10 mouse cellular contexts compared by ENCODE assay signal in the genomic region with DNA sequence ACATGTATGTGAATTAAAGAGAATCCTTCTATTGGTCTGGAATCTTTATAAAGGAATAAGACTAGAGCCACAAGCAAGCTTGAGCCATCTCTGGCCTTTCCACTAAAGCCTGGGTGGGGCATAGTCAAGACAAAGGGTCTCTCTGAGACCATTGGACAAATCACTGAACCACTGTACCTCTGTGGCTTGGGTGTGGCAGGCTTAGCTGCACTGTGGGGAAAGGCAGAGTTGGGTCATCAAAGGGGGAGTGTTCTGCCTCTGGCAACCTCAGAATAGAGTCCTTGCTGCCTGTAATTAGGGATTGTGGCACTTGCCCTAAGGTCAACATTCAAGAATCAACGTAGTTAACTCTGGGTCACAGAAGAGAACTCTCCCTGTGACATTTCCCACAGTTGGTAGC. TPM values are rescaled to one million over a fixed set of nuclear protein-coding genes. Genes with fewer than 3 reads are reported as not detected.
DNase-seq lines count a peak whose midpoint lies in the region; ATAC-seq and TF ChIP-seq lines count a peak whose summit lies in the region.
"Had no signal": no experiment of that assay in that cellular context is flagged by ENCODE, and none has a peak within 500 bp of the region (broad histone marks: within the 10 kb centered on the region; RNA-seq: fewer than 3 reads in every experiment).

No protein-coding gene starts in this region.

- peaks cover 32% of the 10 kb centered on the region; the same call in 1 of the 2 replicates for H3K4me1 ChIP-seq in spleen, adult 2 months (ENCODE audit: control insufficient read depth, insufficient read depth, insufficient read length)
- peaks cover 86% of the 10 kb centered on the region for H3K4me1 ChIP-seq in liver, embryonic 12.5 days
- peaks cover 10% of the 10 kb centered on the region for H3K4me1 ChIP-seq in kidney, embryonic 16.5 days (ENCODE audit: insufficient read depth, low read length)

- 0 out of 2 replicates have a peak overlapping the region, but pooled peaks have one; percentile 71 for H3K9ac ChIP-seq in liver, embryonic 12.5 days
- no peak overlapping the region for H3K9ac ChIP-seq in kidney, embryonic 16.5 days (replicated peaks; ENCODE audit: low read length)

- no peak for TF ChIP-seq CTCF in spleen, adult 2 months (IDR thresholded peaks at IDR 0.05; ENCODE audit: extremely low read depth, insufficient read depth, insufficient read length, insufficient replicate concordance)

- H3K4me2 ChIP-seq in liver, embryonic 12.5 days: peak overlapping the region; percentile 88
- no peak overlapping the region for H3K4me2 ChIP-seq in kidney, embryonic 16.5 days (replicated peaks; ENCODE audit: low read depth, low read length)

- peak; percentile 34 for DNase-seq in embryo, embryonic 10 days (ENCODE audit: low spot score)
- no peak for DNase-seq in embryo, embryonic 11 days
- peak in 1 of 2 experiments; percentile 59 for DNase-seq in spleen, adult 2 months (ENCODE audit: low read depth in 1 of 2, low spot score in 2 of 2)
- no peak for DNase-seq in spleen, adult 12 weeks (ENCODE audit: low spot score)
- DNase-seq in frontal cortex, postnatal 10 days (ENCODE audit: low spot score in 2 of 2): no peak
- no peak for DNase-seq in cerebellum, adult 9-11 months
- DNase-seq: cerebellum, adult 11-12 months; gastrocnemius, postnatal 14 days had no signal

- no peaks in the 10 kb centered on the region for H3K27me3 ChIP-seq in spleen, adult 2 months (ENCODE audit: control insufficient read depth, insufficient read depth, low read length)
- H3K27me3 ChIP-seq in liver, embryonic 12.5 days (replicated peaks): no peaks in the 10 kb centered on the region
- H3K27me3 ChIP-seq in kidney, embryonic 16.5 days (ENCODE audit: insufficient read depth, low read length): no peaks in the 10 kb centered on the region

- no peak for TF ChIP-seq POLR2A in spleen, adult 2 months (IDR thresholded peaks at IDR 0.05; ENCODE audit: low read depth, low read length)

- no peak overlapping the region for H3K4me3 ChIP-seq in spleen, adult 2 months (ENCODE audit: extremely low read depth, insufficient read depth, insufficient read length)
- H3K4me3 ChIP-seq in liver, embryonic 12.5 days: no peak overlapping the region
- H3K4me3 ChIP-seq in kidney, embryonic 16.5 days (ENCODE audit: low read length): no peak overlapping the region

- 62% methylated on average over 1 of the region's 1 CpGs for WGBS in spleen, adult 2 months
- WGBS in liver, embryonic 12.5 days (ENCODE audit: insufficient replicate concordance): 79% methylated on average over 1 of the region's 1 CpGs
- 14% methylated on average over 1 of the region's 1 CpGs for WGBS in kidney, embryonic 16.5 days

- H3K27ac ChIP-seq in spleen, adult 2 months (ENCODE audit: insufficient read depth, low read length): peak overlapping the region; percentile 98
- peak overlapping the region; percentile 86 for H3K27ac ChIP-seq in liver, embryonic 12.5 days
- H3K27ac ChIP-seq in kidney, embryonic 16.5 days (ENCODE audit: low read length): no peak overlapping the region

- H3K36me3 ChIP-seq in spleen, adult 2 months (ENCODE audit: control insufficient read depth, insufficient read depth, low read length): no peaks in the 10 kb centered on the region
- no peaks in the 10 kb centered on the region for H3K36me3 ChIP-seq in liver, embryonic 12.5 days
- no peaks in the 10 kb centered on the region for H3K36me3 ChIP-seq in kidney, embryonic 16.5 days (ENCODE audit: insufficient read depth, low read length)

- H3K9me3 ChIP-seq in liver, embryonic 12.5 days (replicated peaks): no peaks in the 10 kb centered on the region
- H3K9me3 ChIP-seq in kidney, embryonic 16.5 days (ENCODE audit: low read length): no peaks in the 10 kb centered on the region

- ATAC-seq in liver, embryonic 12.5 days: no peak
- no peak for ATAC-seq in kidney, embryonic 16.5 days (ENCODE audit: low FRiP score, low TSS enrichment)

RNA-seq across cellular contexts. Expression of gene Scd1, which starts 18.2 kb away (rescaled TPM):
- polyA plus RNA-seq in spleen, adult 2 months (2012; rRNA removed): 251 and 307 TPM in 2 replicates
- 8.1 and 10.1 TPM in 2 replicates for polyA plus RNA-seq in liver, embryonic 12.5 days (2016; fragmentation: Nextera tagmentation; extraction: Ambion mirVana)
- polyA plus RNA-seq in kidney, embryonic 16.5 days (2015; fragmentation: Nextera tagmentation; extraction: Ambion mirVana): 3.1 and 3.3 TPM in 2 replicates

RNA-seq across cellular contexts. Expression of gene Scd4, which starts 56.6 kb away (rescaled TPM):
- polyA plus RNA-seq in spleen, adult 2 months (2012; rRNA removed): 0.20 TPM in 2 replicates
- polyA plus RNA-seq in liver, embryonic 12.5 days (2016; fragmentation: Nextera tagmentation; extraction: Ambion mirVana): 0.04 TPM in 1 of 2 replicates, not detected in the other
- 0.12 and 0.17 TPM in 2 replicates for polyA plus RNA-seq in kidney, embryonic 16.5 days (2015; fragmentation: Nextera tagmentation; extraction: Ambion mirVana)

Comparison
In these comparisons a context has a peak if more than half of its experiments do, and no peak if none do; other contexts are left out.
1. RNA of gene Scd1, which starts 18.2 kb away (polyA plus RNA-seq): 251 to 307 TPM in spleen, adult 2 months; 8.1 to 10.1 TPM in liver, embryonic 12.5 days and 3.1 to 3.3 TPM in kidney, embryonic 16.5 days; every median in the first group is over 10 times any median in the second.